Mouse (Mus musculus): ENCODE data around the gene Cdk17. TPM values are rescaled to one million over a fixed set of nuclear protein-coding genes. Genes with fewer than 3 reads are reported as not detected.

Cdk17 gene
- polyA plus RNA-seq, 1 experiment from 2014 or later = 46.3 TPM

GRCm38 (mm10) chr10:93305946-93306345 is 145.3 kb downstream of the Cdk17 start:
- H3K4me3 ChIP-seq (replicated peaks) = no peak overlapping the region
- 79% methylated on average over 6 of the region's 6 CpGs for WGBS
- no peak overlapping the region for H3K4me2 ChIP-seq (replicated peaks)
- no peaks in the 10 kb centered on the region for H3K36me3 ChIP-seq
- no peak overlapping the region for H3K9ac ChIP-seq (replicated peaks)
- no peak for ATAC-seq
- H3K4me1 ChIP-seq (replicated peaks) = peaks cover 16% of the 10 kb centered on the region
- no peaks in the 10 kb centered on the region for H3K9me3 ChIP-seq
- peaks cover 2% of the 10 kb centered on the region; the same call in 1 of the 2 replicates for H3K27me3 ChIP-seq
- no peak overlapping the region for H3K27ac ChIP-seq

DNA sequence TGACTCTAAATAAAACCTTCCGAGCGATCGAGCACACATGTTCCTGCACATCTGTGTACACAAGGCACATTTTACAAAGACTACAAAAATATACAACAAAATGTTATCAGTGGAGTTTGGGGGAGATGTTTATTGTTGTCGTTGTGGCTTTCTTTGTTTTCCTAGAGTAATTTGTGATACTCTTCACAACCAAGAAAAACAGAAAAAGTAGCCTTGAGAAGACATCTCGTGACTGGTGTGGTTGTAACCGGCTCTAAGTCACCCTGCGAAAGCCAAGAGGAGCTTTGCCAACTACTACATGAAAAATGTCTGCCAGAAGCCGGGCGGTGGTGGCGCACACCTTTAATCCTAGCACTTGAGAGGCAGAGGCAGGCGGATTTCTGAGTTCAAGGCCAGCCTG is 145.7 kb downstream of the Cdk17 start:
- H3K9ac ChIP-seq (replicated peaks) = no peak overlapping the region
- H3K36me3 ChIP-seq = no peaks in the 10 kb centered on the region
- H3K27me3 ChIP-seq = peaks cover 6% of the 10 kb centered on the region; the same call in 1 of the 2 replicates
- H3K27ac ChIP-seq = no peak overlapping the region
- no peak overlapping the region for H3K4me2 ChIP-seq (replicated peaks)
- no peak for ATAC-seq
- peaks cover 16% of the 10 kb centered on the region for H3K4me1 ChIP-seq (replicated peaks)
- WGBS = 91% methylated on average over 11 of the region's 11 CpGs
- no peak overlapping the region for H3K4me3 ChIP-seq (replicated peaks)
- H3K9me3 ChIP-seq = no peaks in the 10 kb centered on the region

DNA sequence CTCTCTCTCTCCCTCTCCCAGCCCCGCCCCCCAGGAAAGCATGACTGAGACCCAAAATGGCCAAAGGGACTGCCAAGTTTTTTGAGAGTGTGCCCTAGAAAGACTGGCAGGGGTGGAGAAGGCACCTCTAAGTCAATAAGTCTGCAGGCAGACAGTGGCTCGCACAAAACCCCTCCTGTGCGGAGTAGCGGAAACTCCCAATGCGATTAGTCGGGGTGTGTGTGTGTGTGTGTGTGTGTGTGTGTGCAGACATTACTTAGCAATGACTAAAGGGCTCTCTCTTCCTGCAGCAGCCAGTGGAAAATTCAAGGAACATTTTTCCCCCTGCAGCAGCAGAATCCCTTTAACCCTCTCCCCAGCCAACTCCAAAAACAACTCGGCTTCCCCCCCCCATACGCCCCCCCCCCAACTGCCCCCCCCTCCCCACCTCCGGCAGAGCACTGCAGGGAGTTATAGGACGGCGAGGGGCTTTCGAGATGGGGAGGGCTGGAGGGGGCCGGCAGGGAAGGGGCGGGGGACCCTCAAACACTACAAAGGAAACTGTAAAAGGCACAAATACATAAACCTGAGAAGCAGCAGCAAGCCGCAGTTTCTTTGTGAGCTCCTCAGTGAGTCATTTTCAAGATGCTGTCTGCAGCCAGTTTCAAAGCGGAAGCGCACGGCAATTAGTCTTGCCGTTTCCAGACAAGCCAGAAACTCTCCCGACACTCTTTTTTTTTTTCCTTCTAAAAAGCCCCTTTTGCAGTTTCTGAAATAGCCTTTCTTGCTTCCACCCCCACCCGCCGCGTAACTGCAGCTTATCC is 148.7 kb downstream of the Cdk17 start:
- Histone ChIP-seq H3K9ac (replicated peaks) (peak overlapping the region; percentile 75), H3K4me3 (replicated peaks) (peak overlapping the region; percentile 58), H3K36me3 (no peaks in the 10 kb centered on the region), H3K9me3 (no peaks in the 10 kb centered on the region), H3K4me1 (replicated peaks) (peaks cover 16% of the 10 kb centered on the region), H3K27me3 (peaks cover 19% of the 10 kb centered on the region), H3K4me2 (replicated peaks) (peak overlapping the region; percentile 100), H3K27ac (peak overlapping the region; percentile 35)
- WGBS = 1% methylated on average over 17 of the region's 23 CpGs
- ATAC-seq = peak; percentile 70

DNA sequence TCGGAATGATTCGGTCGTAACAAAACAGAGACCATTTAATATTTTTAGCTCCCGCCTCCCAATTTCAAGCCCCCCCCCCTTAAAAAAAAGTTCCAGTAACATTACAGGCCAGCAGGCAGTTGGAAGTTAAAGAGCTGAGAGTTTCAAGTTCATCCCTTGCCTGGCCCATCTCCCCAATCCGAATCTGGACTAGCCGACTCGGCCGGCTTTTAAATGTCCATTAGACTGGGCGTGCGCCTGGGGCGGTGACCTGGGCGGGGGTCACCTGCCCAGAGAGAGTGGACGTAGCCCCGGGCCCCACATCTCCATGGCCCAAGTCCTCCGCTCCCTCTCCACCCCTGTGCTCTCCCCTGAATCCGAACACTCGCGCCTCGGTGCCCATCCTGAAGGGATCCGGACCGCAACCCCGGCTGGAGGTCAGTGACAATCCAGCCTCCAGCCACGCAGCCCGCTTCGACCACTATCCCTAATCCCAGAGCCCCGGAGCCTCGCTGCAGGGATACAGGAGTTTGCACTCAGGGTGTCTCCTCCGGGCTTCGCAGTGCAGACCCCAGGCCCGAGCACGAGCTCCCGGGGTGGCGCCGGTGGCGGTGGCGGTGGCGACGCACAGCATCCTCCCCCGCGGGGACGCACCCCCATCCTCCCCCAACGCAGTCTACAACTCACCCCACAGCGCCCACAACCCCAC is 149.4 kb downstream of the Cdk17 start:
- Histone ChIP-seq H3K4me1 (replicated peaks) (peaks cover 16% of the 10 kb centered on the region), H3K27ac (peak overlapping the region; percentile 35), H3K27me3 (peaks cover 19% of the 10 kb centered on the region), H3K36me3 (no peaks in the 10 kb centered on the region), H3K9ac (replicated peaks) (peak overlapping the region; percentile 75), H3K4me3 (replicated peaks) (peak overlapping the region; percentile 58), H3K9me3 (no peaks in the 10 kb centered on the region), H3K4me2 (replicated peaks) (peak overlapping the region; percentile 100)
- WGBS = under 1% methylated on average over 43 of the region's 43 CpGs
- ATAC-seq = peak; percentile 68; the same call in 1 of the 2 replicates

DNA sequence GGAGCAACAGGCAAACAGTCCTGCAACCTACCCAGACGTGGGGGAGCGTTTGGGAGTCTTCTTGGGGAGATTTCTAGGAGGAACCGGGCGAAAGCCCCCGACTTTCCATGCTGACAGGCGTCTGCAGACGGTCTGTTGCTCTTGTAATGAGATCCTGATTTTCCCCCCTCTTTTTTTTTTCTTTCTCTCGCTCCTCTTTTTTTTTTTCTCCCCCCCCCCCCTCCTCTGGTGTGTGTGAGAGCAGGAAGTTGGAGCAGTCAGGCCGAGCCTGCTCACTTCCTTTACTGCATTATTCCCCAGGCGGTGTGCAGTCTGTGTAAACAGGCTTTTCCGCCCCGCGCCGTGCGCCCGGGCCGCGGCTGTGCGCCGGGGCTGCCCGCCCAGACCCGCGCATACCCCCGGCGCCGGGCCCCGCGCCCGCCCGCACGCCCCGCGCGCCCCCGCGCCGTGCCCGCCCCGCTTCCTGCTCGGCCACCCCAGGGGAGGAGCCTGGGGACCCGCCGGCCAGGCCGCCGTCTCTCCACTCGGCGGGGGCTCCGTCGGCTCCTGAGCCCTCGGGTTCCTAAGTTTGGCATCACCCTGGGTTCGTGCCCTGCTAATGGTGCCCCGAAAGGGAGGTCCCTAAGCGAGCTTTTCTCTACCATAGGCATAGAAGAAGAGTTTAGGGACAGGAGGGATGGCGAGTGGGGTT is 150.2 kb downstream of the Cdk17 start, which contains the start of gene Elk3:
Gene Elk3, minus strand, starts transcription at position 415 of the 691 bp plus-strand sequence.
- Histone ChIP-seq H3K4me3 (replicated peaks) (peak within 1 kb of the TSS; percentile 58), H3K9ac (replicated peaks) (peak within 1 kb of the TSS; percentile 75), H3K27ac (peak within 1 kb of the TSS; percentile 35), H3K4me2 (replicated peaks) (peak within 1 kb of the TSS; percentile 100), H3K36me3 (no peaks in the 10 kb centered on the region), H3K9me3 (no peaks in the 10 kb centered on the region), H3K4me1 (replicated peaks) (peaks cover 16% of the 10 kb centered on the region), H3K27me3 (peaks cover 19% of the 10 kb centered on the region)
- ATAC-seq = peak; percentile 86
- under 1% methylated on average over 53 of the region's 53 CpGs for WGBS

DNA sequence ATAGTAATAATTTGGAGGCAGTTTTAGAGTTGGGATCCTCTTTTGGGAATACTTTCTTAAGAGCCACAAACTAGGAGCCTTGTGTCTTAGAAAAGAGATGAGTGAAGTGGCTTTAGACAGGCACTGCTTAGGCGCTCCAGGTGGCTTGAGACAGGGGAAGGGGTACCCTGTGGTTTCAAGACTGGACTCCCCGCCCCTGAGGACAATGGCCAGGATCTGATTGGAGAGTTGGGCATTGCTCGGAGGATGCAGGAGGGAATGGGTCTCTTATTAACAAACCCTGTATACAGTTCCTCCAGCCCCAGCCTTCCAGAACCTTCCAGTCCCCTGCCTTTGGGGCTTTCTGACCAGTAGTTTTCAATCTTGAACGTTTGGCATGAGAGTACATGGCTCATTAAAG is 150.9 kb downstream of the Cdk17 start:
- Histone ChIP-seq H3K36me3 (no peaks in the 10 kb centered on the region), H3K9me3 (no peaks in the 10 kb centered on the region), H3K27me3 (peaks cover 19% of the 10 kb centered on the region), H3K27ac (no peak overlapping the region), H3K4me2 (replicated peaks) (peak overlapping the region; percentile 100), H3K4me1 (replicated peaks) (peaks cover 16% of the 10 kb centered on the region), H3K9ac (replicated peaks) (no peak overlapping the region), H3K4me3 (replicated peaks) (peak overlapping the region; percentile 58)
- ATAC-seq = no peak
- 2% methylated on average over 4 of the region's 4 CpGs for WGBS

MicroRNA genes within 50 kb of the gene (microRNA counts, 519-probe panel; counts per million panel counts)
- microRNA mmu-miR-1931 = 110 counts per million, percentile 56 among the panel's probes with 10 or more counts

Small RNA genes within 50 kb of the gene (microRNA-seq; reads per million reads assigned to microRNA genes)
- gene Mir1931 = 0.62 reads per million

Other genes starting within 250 kb of the Cdk17 start
- 2.3 and 3.0 TPM in 2 replicates for gene Cfap54, start 79.3 kb upstream of the Cdk17 start, polyA plus RNA-seq (2015; fragmentation: Nextera tagmentation; extraction: Ambion mirVana)
- gene Elk3, start 150.3 kb downstream of the Cdk17 start, polyA plus RNA-seq (2015; fragmentation: Nextera tagmentation; extraction: Ambion mirVana) = 7.7 and 8.5 TPM in 2 replicates